Mouse (Mus musculus) CH12F3 (cell line): Measurements from ENCODE around the gene Hspa4l.

Source experiments
- in situ Hi-C: fragments of 300-500 bp; cut with MboI; formaldehyde crosslinking; loops from 2 replicates; pipeline ENCODE4 v1.14.3; 2020; ENCODE audit warnings: low sequenced_read_pairs

Gene Hspa4l

DNA sequence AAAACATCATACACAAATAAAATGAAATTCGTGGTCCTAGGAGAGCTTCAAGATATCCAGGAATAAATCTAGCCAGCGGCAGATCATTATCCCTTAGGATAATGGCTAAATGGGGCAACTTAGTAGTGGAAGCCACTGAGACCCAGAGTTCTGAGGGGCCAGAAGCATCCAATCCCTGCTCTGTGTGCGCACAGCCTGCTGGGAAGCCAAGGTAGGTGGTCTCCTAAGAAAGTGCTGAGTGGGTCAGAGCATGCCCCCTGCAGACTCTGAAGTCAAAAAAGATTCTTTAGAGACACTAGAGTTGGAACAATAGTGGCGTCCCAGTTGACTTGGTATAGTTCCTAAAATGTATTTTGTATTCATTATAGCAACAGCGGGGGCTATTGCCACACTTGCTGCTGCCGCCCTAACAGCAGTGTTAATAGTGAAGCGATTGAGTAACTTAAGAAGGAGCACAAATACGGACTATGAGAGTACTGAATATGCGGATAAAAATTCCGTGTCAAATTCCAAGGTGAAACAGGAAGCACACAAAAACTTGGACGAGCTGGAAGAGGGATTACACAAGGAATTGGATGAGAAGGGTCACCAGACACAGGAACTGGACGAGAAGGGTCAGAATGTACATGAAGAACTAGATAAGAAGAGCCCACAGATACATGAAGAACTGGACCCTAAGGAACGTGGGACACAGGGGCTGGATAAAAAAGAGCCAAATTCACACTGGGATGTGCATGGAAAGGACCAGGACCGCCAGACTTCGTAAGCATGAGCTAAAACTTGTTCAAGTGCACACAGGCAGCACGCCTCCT lies at the start of gene Hspa4l:
Gene Hspa4l, plus strand, starts transcription at position 472 of the 812 bp plus-strand sequence.
- in situ Hi-C loops = no loop called here

DNA sequence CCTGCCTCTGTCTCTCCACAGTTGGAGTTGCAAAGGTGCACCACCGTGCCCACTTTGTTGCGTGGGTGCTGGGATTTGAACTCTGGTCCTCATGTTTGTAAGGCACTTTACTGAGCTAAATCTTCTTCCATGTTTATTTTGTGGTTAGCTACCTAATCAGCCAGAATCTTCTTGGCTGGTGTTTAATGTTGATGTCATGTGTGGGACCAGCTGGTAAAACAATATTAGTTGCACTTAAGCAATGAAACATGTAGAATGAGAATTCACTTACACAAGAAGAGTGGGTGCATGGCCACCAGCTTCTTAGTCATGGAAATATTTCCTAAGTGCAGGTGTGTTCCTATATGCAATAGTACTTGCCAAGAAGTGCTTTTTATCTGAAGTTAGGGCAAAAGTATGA lies 49.1 kb upstream of the Hspa4l start:
- in situ Hi-C loops = no loop called here

- in situ Hi-C loops = no loop called here
These were observed 45.5 kb upstream of the Hspa4l start for GRCm38 (mm10) chr3:40698834-40699233.

DNA sequence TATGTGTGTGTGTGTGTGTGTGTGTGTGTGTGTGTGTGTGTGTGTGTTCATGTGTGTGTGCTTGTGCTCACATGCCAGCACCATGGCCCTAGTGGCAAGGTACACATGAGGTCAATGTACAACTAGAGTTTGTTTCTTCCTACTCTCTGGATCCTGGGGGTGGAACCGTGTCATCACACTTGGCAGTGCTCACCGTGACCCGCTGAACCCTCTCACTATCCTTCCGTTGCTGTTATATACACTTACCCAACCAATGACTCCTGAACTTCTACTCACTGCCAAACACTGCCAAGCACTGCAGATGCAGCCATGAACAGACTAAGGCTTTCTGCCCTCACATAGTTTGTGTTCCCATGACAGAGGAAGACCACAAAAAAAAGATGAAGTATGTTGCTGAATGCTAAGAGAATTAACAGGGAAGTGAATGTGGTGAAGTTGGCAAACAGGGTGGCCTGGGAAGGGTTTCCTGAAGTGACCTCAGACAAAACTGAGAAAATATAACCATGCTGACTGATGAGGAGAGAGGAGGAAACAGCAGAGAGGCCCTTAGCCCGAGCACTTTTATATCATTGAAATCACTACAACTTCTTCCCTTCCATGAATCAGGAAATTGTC lies 39.4 kb upstream of the Hspa4l start:
- in situ Hi-C loops = no loop called here

GRCm38 (mm10) chr3:40708655-40709054 lies 35.6 kb upstream of the Hspa4l start, which contains the start of gene Slc25a31:
Slc25a31 (plus strand) TSS chr3:40708855.
- in situ Hi-C loops = no loop called here

DNA sequence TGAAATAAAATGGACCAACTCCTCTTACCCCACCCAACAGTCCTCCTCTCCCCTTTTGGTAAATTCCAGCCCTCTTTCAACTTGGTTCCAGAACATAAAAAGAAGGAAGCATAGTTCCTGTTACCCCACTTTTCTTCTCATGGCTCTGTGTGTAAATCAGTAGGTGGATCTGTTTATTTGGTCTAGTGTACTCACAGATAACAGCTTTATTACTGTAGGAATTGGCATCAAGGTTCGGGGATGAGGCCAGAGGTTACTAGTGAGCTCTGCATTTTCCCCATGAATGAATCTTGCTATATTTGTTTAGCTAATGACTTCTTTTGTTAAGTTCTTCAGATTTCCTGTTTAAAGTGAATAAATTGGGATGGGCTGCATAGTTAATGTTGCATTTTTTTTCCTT lies 28.2 kb upstream of the Hspa4l start:
- in situ Hi-C loops = no loop called here

GRCm38 (mm10) chr3:40719022-40719421 lies 25.3 kb upstream of the Hspa4l start:
- in situ Hi-C loops = no loop called here

GRCm38 (mm10) chr3:40738381-40738912 lies 5.8 kb upstream of the Hspa4l start:
- in situ Hi-C loops = no loop called here

DNA sequence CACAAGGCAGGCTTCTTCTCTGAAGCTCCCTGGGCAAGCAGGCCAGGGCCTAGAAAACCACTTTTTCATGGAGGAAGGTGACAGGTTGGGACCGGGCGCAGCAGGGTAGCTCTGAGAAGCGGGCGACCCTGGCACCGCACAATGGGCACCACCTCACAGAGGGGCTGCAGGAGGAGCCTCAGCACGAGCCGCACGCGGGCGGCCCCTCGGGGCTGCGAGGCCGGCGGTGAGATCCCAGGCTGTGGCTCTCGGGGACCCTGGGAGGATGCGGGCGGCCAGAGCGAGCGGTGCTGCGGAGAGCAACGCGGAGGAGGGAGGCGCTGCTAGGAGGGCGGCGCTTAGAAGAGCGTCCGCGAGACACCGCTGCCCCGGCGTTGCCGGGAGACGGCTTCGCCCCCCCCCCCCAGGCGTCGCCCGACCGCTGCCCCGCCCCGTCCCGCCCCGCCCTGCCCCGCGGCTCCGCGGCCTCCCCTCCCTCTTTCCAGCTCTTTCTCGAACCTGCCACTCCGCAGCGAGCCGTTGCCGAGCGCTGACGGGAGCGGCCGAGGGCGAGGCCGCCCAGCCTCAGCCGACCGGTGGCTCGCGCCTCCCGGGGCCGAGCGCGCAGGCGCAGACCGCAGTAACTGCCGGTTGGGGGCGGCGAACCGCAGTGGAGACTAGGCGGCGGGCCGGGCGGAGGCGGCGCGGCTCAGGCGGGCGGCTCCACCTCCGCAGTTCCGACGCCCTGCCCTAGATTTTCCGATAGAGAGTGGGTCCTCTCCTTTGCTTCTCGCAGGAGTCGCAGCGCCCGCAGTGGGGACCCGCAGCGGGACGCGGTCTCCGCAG lies 753 bp downstream of the Hspa4l start:
- in situ Hi-C loops = no loop called here

- in situ Hi-C loops = no loop called here
These were observed 1.6 kb downstream of the Hspa4l start for GRCm38 (mm10) chr3:40745661-40746547.

DNA sequence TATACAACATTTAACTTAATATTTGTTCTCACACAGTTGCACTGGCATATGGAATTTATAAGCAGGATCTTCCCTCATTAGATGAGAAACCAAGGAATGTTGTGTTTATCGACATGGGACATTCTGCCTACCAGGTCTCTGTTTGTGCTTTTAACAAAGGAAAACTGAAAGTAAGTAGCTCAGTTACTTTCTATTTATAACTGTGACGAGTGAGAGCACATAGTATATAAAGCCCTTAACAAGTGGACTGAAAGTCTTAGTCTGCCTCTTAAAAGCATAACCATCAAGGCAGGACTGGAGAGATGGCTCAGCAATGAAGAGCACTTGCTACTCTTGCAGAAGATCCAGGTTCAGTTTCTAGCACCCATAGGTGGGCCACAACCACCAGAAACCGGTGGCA lies 16.5 kb downstream of the Hspa4l start:
- in situ Hi-C loops = no loop called here

DNA sequence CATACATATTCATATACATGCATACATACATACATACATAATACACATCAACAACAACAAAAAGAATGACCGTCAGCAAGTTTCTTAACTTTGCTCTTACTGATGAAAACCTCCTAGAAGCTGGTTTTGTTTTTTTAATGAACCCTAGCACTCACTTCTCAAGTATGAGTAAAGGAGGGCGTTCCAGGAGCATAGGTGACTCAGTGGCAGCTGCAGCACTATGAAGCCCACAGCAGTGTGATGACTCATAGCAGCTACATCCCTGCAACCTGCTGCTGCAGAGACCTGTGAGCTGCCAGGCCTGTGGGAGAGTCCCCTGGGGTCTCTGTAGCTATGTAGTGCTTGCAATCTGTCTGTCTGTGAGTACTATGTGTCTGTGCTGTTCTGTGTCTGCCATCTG lies 17.0 kb downstream of the Hspa4l start:
- in situ Hi-C loops = no loop called here

GRCm38 (mm10) chr3:40793783-40794182 lies 49.5 kb downstream of the Hspa4l start:
- in situ Hi-C loops = no loop called here

DNA sequence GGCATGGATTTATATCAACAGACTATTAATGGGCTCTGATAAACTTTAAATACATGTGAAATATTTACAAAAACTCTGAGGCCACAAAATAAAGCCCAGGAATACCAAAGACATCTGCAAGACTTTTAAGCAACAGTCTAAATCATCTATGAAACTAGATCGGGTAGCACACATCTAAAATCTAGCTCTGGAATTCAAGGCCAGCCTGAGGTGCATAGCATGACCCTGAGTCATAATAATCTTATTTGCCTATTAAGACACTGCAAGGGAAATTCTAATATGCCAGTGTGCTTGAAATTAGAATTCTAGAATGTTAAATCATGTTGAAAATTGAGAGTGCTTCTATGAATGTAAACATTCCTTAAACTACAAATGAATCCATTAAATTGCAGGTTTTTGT lies 53.8 kb downstream of the Hspa4l start:
- in situ Hi-C loops = no loop called here

- in situ Hi-C loops = no loop called here
These were observed 54.2 kb downstream of the Hspa4l start for GRCm38 (mm10) chr3:40798500-40798899.

DNA sequence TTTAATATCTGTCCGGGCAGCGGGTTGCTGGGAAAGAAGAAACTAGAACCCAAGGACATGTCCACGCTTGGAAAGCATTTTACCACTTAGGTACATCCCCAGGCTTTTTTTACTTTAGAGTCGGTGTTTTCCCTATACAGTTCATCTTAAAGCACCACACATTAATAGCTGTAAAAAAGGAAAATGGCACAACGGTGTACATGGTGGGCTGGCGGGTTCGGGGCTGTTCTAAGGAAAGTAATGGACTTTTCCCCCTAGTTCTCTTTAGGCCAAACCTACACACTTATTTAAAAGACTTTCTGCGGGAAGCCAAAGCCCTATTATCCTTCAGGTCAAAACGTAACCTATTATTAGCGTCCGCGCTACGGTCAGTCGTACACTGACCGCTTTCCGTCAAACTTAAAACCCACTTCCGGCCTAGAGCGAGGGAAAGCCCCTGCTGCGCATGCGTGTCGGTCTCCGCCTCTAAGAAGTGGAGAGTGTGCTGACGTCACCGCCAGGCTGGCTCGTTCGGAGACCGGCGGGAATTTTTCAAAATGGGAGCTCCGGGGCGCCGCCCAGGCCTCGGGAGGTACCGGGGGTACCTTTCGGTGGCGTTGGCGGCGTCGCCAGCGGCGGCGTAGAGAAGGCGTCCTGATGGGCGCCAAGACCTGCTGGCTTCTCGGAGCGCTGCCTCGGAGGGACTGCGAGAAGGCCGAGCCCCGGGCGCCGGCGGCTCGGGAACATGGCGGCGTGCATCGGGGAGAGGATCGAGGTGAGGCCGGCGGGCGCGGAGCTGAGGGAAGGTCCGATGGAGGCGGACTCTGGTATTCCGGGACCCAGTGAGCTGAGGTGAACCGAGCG lies 55.5 kb downstream of the Hspa4l start, which contains the start of gene Plk4:
Gene Plk4, plus strand, starts transcription at position 490 of the 843 bp plus-strand sequence.
- in situ Hi-C loops = no loop called here

DNA sequence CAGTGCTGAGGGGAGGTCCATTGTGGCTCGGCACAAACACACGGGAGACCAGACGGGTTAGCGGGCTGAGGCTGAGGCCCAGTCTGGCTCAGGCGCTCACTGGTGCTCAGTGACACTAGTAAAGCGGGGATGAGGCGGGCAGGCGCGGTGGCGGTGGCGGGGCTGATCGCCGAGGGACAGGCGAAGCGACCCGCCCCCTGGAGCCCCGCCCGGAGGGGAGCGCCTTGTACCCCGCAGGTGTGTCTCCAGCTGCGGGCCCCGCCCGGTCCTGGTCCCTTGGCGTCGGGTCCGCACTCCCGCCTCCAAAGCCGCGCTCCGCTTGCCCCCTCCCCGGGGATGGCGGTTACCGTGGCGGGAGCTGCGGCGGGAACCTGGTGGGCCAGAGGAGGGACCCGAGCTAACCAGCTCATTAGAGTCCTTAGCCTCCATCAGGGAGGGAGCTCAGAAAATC lies 56.1 kb downstream of the Hspa4l start:
- in situ Hi-C loops = no loop called here

GRCm38 (mm10) chr3:40806871-40807270 lies 62.6 kb downstream of the Hspa4l start:
- in situ Hi-C loops = no loop called here

- in situ Hi-C loops = no loop called here
These were observed 64.4 kb downstream of the Hspa4l start for GRCm38 (mm10) chr3:40808686-40809085.
